Mouse (Mus musculus) splenic B cell, adult 2 months (primary cell): ENCODE data around the gene Selplg.
"Not testable (repeated sequence)": the region's sequence is repeated elsewhere in the genome, so short reads cannot be mapped to it uniquely, and the experiment has no call there.

Source experiments
- DNase-seq: peaks from one replicate; pipeline ENCODE4 v3.0.0-alpha.2; 2011; ENCODE audit warnings: low read depth, low spot score
- H3K27me3 ChIP-seq: 2 replicates; pipeline ENCODE4 v1.6.1; 2012; ENCODE audit warnings: mild to moderate bottlenecking, low read length, moderate library complexity, mixed read lengths; ENCODE audit not compliant: control insufficient read depth, poor library complexity, insufficient read depth, severe bottlenecking
- H3K36me3 ChIP-seq: 2 replicates; pipeline ENCODE4 v1.6.1; 2012; ENCODE audit warnings: mild to moderate bottlenecking, low read length, moderate library complexity, mixed read lengths; ENCODE audit not compliant: control insufficient read depth, poor library complexity, insufficient read depth, severe bottlenecking

Gene Selplg

GRCm38 (mm10) chr5:113799691-113800090, 32.8 kb downstream of the Selplg start:
- H3K36me3 ChIP-seq = no peaks in the 10 kb centered on the region
- no peaks in the 10 kb centered on the region; the same call in 1 of the 2 replicates for H3K27me3 ChIP-seq
- DNase-seq = no peak

DNA sequence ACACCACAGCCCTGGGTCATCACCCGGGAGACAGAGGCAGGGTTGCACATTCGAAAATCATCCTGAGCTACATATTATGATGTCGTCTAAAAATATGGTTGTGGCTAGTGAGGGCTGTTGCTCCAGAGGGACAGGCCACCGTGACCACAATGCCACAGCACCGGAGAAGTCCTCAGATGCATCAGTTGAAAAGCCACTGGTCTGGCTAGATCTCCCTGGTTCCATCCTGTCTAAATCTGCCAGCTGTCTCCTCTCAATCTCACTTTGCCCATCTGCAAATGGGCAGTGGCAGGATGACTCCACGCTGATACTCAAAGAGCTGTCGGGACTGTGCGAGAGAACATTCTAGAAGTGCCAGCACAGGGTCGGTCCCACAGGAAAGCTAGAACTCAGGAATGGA, 33.9 kb downstream of the Selplg start:
- DNase-seq = no peak
- H3K36me3 ChIP-seq = no peaks in the 10 kb centered on the region

GRCm38 (mm10) chr5:113797149-113797882, 35.1 kb downstream of the Selplg start:
- no peaks in the 10 kb centered on the region; the same call in 1 of the 2 replicates for H3K27me3 ChIP-seq
- no peak for DNase-seq
- H3K36me3 ChIP-seq = no peaks in the 10 kb centered on the region

More for the DNA sequence above, 33.9 kb downstream of the Selplg start:
- no peaks in the 10 kb centered on the region; the same call in 1 of the 2 replicates for H3K27me3 ChIP-seq

DNA sequence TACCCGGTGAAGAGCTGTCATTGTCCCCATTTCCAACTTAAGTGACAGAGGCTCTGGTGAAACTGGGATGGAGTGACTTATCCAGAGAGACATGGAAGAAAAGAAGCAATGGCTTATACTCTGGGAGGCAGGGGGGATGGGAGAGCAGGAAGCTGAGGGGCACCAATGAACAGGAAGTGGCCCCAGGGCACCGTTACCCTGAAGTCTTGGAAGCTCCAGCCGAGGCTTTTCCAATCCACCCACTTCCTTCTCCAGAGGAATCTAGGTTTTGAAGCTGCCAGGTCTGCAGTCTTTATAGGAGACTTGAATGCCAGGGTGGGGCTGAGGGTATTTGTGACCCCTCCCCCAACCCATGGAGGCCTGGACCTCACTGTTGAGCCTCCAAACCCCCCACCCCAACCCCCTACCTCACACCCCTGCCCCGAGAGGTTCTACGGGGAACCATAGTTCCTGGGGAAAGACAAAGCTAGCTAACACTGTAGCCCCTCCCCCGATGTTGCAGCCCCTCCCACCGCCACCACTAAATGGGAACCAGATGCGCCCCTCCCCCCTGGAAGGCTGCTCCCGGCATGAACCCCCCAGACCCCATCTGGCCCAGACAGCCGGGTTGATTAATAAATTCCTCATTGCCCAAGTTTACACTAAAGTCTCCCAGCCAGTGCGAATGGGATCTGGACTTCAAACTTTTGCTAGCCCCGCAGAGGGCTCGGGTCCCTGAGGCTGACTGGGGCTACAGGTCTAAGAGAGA, 35.9 kb downstream of the Selplg start:
- no peaks in the 10 kb centered on the region for H3K36me3 ChIP-seq
- no peaks in the 10 kb centered on the region; the same call in 1 of the 2 replicates for H3K27me3 ChIP-seq
- DNase-seq = no peak

- no peaks in the 10 kb centered on the region for H3K27me3 ChIP-seq
- DNase-seq = no peak
- H3K36me3 ChIP-seq = no peaks in the 10 kb centered on the region
Measured at GRCm38 (mm10) chr5:113791197-113792095, 41.0 kb downstream of the Selplg start.

GRCm38 (mm10) chr5:113790453-113791196, 41.8 kb downstream of the Selplg start:
- DNase-seq = no peak
- Histone ChIP-seq H3K36me3 (no peaks in the 10 kb centered on the region), H3K27me3 (no peaks in the 10 kb centered on the region)

DNA sequence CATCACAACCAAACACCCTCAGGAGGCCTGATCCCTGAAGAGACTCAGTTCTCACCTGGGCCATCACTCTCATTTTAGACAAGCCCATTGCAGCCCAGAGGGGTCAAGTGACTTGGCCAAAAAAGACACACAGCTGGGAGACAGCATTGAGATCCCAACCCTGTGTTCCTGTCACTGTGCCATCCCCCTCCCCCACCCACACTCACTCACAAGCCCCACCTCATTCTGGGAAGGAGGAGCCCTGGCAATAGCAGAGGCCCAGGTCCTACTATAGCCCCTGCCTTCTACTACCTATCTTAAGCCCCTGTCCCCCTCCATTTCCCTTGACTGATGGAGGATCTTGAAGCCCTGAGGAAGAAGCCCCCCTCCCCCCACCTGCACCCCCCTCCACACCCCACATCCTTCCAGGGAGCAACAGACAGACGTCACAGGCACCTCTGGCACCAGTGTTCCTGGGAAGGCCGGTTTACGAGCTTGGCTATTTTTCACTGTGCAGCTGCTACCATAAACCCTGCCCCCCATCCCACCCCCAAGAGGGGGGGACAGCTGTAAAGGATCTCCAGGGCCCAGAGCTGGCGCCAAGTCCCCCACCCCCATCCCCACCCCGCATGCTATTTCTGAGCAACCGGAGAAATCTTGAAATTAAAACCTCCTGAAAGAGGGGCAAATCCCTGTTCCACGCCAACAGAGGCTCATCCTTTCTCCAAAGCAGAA, 43.2 kb downstream of the Selplg start:
- no peak for DNase-seq
- H3K36me3 ChIP-seq = no peaks in the 10 kb centered on the region
- H3K27me3 ChIP-seq = no peaks in the 10 kb centered on the region

DNA sequence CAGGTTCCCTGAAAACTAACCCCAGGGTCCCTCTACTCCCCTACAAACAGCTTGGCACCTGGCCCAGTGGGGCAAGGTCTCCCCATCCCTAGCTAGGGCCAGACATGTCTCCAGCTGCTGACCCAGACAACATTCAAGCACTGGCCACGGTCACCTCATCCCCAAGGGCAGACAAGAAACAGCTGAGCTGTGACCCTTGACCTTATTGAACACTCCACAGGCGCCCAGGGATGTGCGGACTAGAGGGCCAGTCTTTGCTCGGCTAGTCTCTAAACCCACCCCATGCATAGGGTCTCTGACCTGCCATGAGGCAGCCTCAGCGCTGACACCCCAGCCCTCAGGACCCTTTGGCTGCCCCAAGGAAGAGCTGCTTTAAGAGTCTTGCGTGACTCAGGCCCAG, 43.8 kb downstream of the Selplg start:
- Histone ChIP-seq H3K36me3 (no peaks in the 10 kb centered on the region), H3K27me3 (no peaks in the 10 kb centered on the region)
- no peak for DNase-seq

DNA sequence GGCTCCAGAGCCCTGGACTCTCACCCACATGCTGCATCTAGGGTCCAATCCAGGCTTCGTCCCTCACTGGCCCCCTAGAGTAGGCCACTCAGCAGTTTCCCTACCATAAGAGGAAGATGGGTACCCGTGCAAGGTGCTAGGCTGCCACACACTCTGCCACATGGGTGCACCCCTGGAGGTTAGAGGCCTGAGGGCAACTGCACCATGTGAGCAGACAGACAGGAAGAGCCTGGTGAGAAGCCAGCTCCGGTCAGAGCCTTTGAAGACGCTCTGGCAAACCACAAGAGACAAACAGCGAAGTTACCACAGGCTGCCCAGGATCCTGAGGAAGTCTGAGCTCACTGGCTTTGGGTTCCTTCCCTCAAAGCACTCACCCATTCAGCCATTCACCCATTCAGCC, 45.5 kb downstream of the Selplg start:
- DNase-seq = peak; percentile 15
- Histone ChIP-seq H3K27me3 (no peaks in the 10 kb centered on the region), H3K36me3 (no peaks in the 10 kb centered on the region)

GRCm38 (mm10) chr5:113784104-113784503, 48.3 kb downstream of the Selplg start:
- DNase-seq, H3K27me3 ChIP-seq, H3K36me3 ChIP-seq: not testable (repeated sequence)

GRCm38 (mm10) chr5:113783581-113784001, 48.9 kb downstream of the Selplg start:
- Histone ChIP-seq H3K27me3 (no peaks in the 10 kb centered on the region), H3K36me3 (no peaks in the 10 kb centered on the region)
- DNase-seq = peak; percentile 68

- H3K27me3 ChIP-seq = no peaks in the 10 kb centered on the region
- no peaks in the 10 kb centered on the region for H3K36me3 ChIP-seq
- DNase-seq = no peak
Measured at GRCm38 (mm10) chr5:113782624-113783023, 49.8 kb downstream of the Selplg start.

DNA sequence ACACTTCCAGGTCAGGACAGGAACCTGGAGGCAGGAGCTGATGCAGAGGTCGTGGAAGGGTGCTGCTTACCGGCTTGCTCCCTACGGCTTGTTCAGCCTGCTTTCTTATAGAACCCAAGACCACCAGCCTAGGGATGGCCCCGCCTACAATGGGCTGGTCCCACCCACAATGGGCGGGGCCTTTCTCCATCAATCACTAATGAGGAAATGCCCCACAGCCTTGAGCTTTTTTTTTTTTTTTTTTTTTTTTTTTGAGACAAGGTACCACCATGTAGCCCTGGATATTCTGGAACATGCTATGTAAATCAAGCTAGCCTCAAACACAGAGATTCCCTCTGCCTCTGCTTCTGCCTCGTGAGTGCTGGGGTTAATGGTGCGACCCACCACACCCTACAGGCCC, 50.6 kb downstream of the Selplg start:
- Histone ChIP-seq H3K36me3 (no peaks in the 10 kb centered on the region), H3K27me3 (no peaks in the 10 kb centered on the region)
- DNase-seq = no peak

GRCm38 (mm10) chr5:113781254-113781653, 51.2 kb downstream of the Selplg start:
- H3K27me3 ChIP-seq = no peaks in the 10 kb centered on the region
- H3K36me3 ChIP-seq = no peaks in the 10 kb centered on the region
- DNase-seq = no peak
